Mouse (Mus musculus): ENCODE measurements around the gene Btnl10.

Gene Btnl10

GRCm38 (mm10) chr11:58959921-58960465 lies 42.3 kb downstream of the Btnl10 start:
- peak; percentile 87 for DNase-seq (ENCODE audit: low spot score)

DNA sequence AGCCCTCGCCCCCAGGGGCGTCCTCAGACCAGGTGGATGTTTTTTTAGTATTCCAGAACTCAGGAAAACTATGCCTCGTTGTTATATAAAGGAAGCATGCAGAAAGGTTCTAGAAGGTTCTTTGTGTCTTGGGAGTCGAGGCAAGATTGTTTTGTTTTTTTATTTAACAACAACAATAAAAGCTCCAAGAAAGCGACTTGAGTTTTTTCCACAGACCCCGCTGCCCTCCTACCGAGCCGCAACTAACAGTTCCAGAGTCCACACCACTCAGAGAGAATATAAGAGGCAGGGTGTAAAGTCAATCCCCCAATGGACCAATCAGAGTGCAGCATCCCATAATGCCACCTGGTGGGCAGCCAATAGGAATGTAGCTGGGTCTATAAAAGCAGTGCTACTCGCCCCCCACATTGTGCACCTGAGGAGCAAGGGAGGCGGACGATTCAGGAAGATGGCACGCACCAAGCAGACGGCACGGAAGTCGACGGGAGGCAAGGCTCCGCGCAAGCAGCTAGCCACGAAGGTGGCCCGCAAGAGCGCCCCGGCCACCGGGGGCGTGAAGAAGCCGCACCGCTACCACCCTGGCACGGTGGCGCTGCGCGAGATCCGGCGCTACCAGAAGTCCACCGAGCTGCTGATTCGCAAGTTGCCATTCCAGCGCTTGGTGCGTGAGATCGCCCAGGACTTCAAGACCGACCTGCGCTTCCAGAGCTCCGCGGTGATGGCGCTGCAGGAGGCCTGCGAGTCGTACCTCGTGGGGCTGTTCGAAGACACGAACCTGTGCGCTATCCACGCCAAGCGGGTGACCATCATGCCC lies 43.9 kb downstream of the Btnl10 start:
- DNase-seq (ENCODE audit: low spot score) = no peak

DNA sequence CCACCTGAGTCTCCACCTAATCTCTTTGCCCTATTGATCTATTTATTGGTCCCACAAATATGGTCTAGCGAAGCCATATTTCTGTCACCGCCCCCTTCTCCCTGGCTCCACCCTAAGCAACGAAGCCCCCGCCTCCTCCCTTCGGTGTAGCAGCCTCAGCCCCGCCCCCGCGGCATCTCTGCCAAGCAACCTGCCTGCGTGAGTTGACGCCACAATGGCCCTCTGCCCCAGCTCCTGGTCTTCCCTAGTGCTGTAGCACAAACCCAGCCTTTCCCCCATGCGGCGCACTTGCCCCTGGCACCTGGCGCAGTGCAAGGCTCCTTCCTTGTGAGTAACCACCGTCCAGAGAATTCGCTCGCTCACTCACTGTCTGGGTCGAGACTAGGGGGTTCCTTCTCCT lies 45.8 kb downstream of the Btnl10 start:
- DNase-seq (ENCODE audit: low spot score) = no peak

- DNase-seq (ENCODE audit: low spot score) = no peak
These were observed 46.5 kb downstream of the Btnl10 start for GRCm38 (mm10) chr11:58964216-58964615.

GRCm38 (mm10) chr11:58965001-58965760 lies 47.5 kb downstream of the Btnl10 start:
- DNase-seq (ENCODE audit: low spot score) = no peak

DNA sequence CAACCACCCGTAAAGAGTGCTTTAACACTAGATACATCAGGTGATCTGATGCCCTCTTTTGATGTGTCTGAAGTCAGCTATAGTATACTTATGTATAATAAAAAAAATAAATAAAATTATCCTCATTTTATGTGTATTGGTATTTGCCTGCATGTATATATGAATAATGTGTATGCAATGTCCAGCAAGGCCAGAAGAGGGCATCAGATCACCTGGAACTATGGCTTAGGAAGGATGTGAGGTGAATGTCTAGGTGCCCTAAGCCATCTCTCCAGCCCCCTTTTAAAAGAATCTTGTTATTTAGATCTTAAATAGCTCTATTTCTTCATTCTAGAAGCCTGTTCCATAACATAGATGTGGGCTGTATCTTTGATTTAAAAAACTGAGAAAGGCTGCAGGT lies 49.6 kb downstream of the Btnl10 start:
- DNase-seq (ENCODE audit: low spot score) = no peak

DNA sequence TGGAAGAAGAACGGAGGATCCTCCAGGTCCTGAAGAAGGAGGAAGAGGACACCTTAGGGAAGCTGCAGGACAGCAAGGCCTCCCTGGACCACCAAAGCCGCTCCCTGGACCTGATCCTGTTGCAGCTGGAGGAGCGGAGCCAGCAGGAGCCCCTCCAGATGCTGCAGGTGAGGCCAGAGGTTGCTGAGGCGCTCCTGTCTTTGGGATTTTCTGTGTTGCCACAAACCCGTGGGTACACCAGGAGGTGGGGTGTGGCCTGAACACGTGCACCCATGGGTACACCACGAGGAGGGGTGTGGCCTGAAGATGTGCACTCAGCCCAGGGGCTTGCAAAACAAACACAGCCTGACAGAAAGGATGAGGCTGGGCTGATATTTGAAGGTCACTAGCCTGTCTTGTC lies 50.8 kb downstream of the Btnl10 start:
- DNase-seq (ENCODE audit: low spot score) = no peak

DNA sequence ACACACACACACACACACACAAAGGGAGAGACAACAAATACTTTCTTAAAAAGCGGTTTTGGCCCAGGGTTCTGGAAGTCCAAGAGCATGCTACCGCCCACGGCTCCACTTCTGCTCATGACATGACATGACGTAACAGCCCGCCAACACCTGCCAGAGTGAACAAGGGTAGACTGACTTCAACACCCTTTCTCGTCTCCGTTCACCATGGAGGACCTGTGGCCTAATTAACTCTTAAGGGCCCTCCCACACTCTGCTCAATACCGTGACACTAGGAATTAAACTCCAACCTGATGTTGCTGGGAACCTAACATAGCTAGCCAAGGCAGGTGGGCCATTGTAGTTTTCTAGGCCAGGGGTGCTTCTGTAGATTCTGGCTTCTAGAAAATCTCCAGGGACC lies 51.3 kb downstream of the Btnl10 start:
- DNase-seq (ENCODE audit: low spot score) = no peak

DNA sequence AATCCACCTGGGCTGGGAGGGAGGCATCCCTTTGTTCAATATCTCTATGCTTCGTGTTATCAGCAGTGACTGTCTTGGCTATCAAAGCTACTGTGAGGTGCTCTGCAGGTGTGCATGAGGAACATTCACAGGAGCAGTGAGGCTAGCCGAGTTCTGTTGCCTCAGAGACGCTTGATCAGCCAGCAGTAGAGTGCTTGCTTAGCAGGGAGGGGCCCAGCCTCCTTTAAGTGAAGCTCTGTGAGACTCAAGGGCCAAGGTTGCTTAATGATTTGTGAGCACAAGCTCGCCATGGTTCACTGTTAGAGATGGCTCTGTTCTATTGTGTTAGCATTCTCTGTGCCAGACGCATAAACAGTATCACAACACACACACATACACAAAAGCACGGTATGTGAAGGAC lies 52.0 kb downstream of the Btnl10 start:
- DNase-seq (ENCODE audit: low spot score) = peak; percentile 87

- no peak for DNase-seq (ENCODE audit: low spot score)
These were observed 53.3 kb downstream of the Btnl10 start for GRCm38 (mm10) chr11:58970831-58971530.

DNA sequence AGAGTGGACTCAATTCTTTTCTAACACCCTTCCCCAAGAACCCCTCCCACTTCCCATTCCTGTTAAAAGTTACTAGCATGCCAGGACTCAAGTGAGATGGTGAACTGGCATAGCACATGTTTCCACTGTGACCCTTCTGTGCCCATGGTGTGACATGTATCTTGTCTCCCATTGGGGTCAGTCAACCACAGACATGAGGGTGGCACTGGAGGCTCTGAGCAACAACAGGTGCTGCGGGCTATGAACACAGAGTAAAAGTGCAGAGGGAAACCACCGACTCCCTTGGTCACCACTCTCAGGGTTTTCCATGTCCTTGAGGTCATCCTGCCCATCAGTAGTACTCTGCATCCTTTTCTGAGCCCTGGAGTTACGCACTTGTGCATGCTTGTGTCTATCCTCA lies 54.1 kb downstream of the Btnl10 start:
- no peak for DNase-seq (ENCODE audit: low spot score)

DNA sequence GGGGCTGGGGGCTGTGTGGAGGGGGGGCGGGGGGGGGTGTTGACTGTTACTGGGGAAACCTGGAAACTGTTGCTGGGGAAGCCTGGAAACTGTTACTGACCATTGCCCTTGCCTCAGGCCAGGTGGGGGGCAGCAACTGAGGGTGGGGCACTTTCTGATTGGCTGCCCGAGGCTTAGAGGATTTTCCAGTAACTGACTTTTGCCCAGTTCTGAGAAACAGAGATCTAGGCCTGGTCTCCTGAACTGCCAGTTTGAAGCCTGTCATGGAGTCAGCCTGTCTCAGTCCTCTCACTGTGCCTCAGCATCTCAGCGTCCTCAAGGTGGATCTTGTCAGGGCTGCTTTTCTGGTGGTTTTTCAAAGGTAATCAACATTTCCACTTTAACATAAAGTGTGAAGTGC lies 56.7 kb downstream of the Btnl10 start:
- no peak for DNase-seq (ENCODE audit: low spot score)

Measured in lung, postnatal 25 days (tissue).